Mouse (Mus musculus) testis, adult 2 months (tissue): ENCODE data around the gene Tmem179. TPM values are rescaled to one million over a fixed set of nuclear protein-coding genes. Genes with fewer than 3 reads are reported as not detected.

Experiments used
- H3K27ac ChIP-seq: fragments of 200-500 bp; 2 replicates; pipeline ENCODE4 v1.5.1; 2012; ENCODE audit warnings: low read depth, low read length; ENCODE audit not compliant: control insufficient read depth, insufficient read depth
- H3K27me3 ChIP-seq: fragments of 200-500 bp; 2 replicates; pipeline ENCODE4 v1.6.1; 2012; ENCODE audit warnings: mild to moderate bottlenecking, low read length, moderate library complexity; ENCODE audit not compliant: control insufficient read depth, insufficient read depth
- H3K36me3 ChIP-seq: fragments of 200-500 bp; 2 replicates; pipeline ENCODE4 v1.6.1; 2012; ENCODE audit warnings: mild to moderate bottlenecking, low read length; ENCODE audit not compliant: control insufficient read depth, insufficient read depth
- H3K4me1 ChIP-seq: fragments of 200-500 bp; 2 replicates; pipeline ENCODE4 v1.6.1; 2012; ENCODE audit warnings: low read length; ENCODE audit not compliant: control insufficient read depth, insufficient read depth
- H3K4me3 ChIP-seq: fragments of 200-500 bp; 2 replicates; pipeline ENCODE4 v1.5.1; 2012; ENCODE audit warnings: low read depth, mild to moderate bottlenecking, low read length, moderate library complexity, mixed read lengths; ENCODE audit not compliant: control insufficient read depth
- CTCF ChIP-seq: fragments of 200-500 bp; IDR thresholded peaks from 2 replicates; pipeline ENCODE4 v1.5.1; 2012; ENCODE audit warnings: low read depth, mild to moderate bottlenecking, inconsistent platforms, low read length, moderate library complexity; ENCODE audit not compliant: control insufficient read depth, insufficient read depth, insufficient replicate concordance
- POLR2A ChIP-seq: fragments of 200-500 bp; IDR thresholded peaks from 2 replicates; pipeline ENCODE4 v1.6.1; 2012; ENCODE audit warnings: low read depth, mild to moderate bottlenecking, inconsistent platforms, low read length, moderate library complexity; ENCODE audit not compliant: control insufficient read depth
- polyA plus RNA-seq: library from polyadenylated mRNA; depleted of rRNA; stranded (reverse); fragments of >200 nt; gene quantifications from 2 replicates; pipeline ENCODE4 v1.2.3, GENCODE M21; 2012

Tmem179 gene
- polyA plus RNA-seq, 1 experiment: 2.1 TPM

DNA sequence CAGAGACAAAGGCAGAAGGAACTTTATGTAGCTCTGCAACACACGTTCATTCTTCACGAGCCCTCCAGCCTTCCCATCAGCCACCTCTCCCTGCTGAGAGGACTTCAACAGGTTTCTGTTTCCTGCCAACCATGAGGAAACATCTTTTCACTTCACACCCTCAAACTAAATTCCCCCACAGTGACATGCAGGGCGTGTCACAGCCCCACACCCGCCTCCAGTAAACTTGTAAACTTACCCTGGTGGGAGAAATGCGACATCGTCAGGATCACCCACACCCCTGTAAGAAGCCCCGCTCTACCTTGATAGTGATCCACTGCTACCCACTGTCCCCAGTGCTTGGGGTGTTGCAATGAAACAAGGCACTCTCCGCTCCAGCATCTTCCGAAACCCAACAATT, 21.8 kb upstream of the Tmem179 start:
- no peak overlapping the region for H3K27ac ChIP-seq
- TF ChIP-seq POLR2A (no peak), CTCF (no peak)
- no peak overlapping the region for H3K4me3 ChIP-seq
- no peaks in the 10 kb centered on the region for H3K36me3 ChIP-seq
- no peaks in the 10 kb centered on the region for H3K27me3 ChIP-seq
- H3K4me1 ChIP-seq: peaks cover 6% of the 10 kb centered on the region

DNA sequence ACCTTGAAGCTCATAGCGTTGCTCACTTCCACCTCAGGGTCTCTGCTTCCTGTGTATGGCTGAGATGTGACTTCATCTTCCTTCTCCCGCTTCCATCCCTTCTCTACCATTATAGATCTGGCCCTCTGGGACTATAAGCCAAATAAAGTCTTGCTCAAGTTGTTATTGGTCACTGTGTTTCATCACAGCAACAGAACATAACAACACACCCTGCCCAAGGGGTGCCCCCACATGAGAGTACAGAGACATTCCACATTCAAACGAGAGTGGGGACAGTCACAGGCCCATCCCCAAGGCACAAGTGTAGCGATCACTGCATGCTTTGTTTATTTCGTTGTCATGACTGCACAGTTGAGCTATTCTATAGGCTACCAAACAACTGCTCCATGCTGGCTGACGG, 20.7 kb upstream of the Tmem179 start:
- TF ChIP-seq POLR2A (no peak), CTCF (no peak)

DNA sequence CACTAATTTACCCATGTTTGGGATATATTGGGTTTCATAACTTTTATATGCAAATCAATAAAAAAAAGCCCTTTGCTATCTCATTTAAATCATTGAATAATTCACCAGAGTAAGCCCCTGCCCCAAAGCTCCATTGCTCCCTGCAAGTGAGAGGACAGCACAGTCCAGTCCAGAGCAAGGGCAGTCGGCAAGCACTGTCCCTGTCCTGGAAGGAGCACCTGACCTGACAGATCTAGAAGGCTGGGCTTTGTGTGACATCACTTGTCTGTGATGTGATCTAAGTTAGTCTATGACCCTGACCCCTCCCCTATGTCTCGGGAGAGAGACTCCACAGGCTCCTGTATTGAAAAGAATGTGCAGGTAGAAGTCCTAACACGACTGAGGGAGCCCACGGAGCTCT, 17.2 kb upstream of the Tmem179 start:
- H3K27ac ChIP-seq: no peak overlapping the region
- H3K27me3 ChIP-seq: no peaks in the 10 kb centered on the region
- H3K36me3 ChIP-seq: no peaks in the 10 kb centered on the region
- TF ChIP-seq POLR2A: no peak
- TF ChIP-seq CTCF: no peak
- H3K4me3 ChIP-seq: no peak overlapping the region
- no peaks in the 10 kb centered on the region; the same call in 1 of the 2 replicates for H3K4me1 ChIP-seq

More for the DNA sequence above, 20.7 kb upstream of the Tmem179 start:
- H3K27me3 ChIP-seq: no peaks in the 10 kb centered on the region
- no peaks in the 10 kb centered on the region; the same call in 1 of the 2 replicates for H3K4me1 ChIP-seq
- H3K4me3 ChIP-seq: no peak overlapping the region
- H3K27ac ChIP-seq: no peak overlapping the region
- H3K36me3 ChIP-seq: no peaks in the 10 kb centered on the region

DNA sequence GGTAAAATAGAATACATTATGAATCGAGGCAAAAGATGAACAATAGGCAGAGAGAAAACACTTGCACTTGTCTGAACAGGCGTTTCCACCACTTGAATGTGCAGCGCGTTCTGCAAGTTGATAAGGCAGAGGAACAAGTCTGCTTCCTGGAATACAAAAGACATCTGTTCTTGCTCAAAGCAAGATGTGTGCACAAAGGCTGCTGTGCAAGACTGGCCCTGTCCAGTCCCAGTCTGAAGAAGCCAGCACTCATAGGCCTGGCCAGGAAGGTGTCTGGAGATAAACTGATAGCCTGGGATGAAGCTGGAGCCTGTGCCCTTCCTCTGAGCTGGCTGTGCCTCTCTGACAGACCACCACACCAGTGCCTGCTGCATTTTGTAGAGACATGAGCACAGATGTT, 1.6 kb upstream of the Tmem179 start:
- Histone ChIP-seq H3K36me3 (no peaks in the 10 kb centered on the region), H3K27ac (no peak overlapping the region; the same call in 1 of the 2 replicates), H3K27me3 (no peaks in the 10 kb centered on the region), H3K4me1 (peaks cover 2% of the 10 kb centered on the region; the same call in 1 of the 2 replicates), H3K4me3 (no peak overlapping the region)
- no peak for TF ChIP-seq POLR2A
- TF ChIP-seq CTCF: no peak

DNA sequence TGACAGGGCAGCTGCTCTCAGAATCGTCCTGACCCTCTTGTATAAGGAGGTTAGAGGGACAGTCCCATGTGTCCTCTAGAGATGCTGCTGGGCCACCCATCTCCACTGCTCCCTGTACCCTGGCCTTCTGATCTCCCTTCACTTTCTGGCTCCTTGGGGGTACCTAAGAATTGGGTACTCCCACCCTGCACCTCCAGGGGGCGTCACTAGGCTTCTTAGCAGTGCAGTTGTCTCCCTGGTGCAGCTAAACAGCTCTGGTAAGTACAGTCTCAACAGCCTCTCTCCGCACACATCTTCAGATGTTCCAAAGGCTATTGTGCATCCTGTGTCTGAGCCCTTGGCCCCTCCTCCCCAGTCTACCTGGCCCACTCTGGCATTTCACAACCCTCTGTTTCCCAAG, 1.6 kb downstream of the Tmem179 start:
- no peak overlapping the region for H3K4me3 ChIP-seq
- no peaks in the 10 kb centered on the region for H3K36me3 ChIP-seq
- no peak overlapping the region for H3K27ac ChIP-seq
- no peak for TF ChIP-seq POLR2A
- TF ChIP-seq CTCF: no peak
- H3K27me3 ChIP-seq: no peaks in the 10 kb centered on the region
- H3K4me1 ChIP-seq: peaks cover 12% of the 10 kb centered on the region; the same call in 1 of the 2 replicates

DNA sequence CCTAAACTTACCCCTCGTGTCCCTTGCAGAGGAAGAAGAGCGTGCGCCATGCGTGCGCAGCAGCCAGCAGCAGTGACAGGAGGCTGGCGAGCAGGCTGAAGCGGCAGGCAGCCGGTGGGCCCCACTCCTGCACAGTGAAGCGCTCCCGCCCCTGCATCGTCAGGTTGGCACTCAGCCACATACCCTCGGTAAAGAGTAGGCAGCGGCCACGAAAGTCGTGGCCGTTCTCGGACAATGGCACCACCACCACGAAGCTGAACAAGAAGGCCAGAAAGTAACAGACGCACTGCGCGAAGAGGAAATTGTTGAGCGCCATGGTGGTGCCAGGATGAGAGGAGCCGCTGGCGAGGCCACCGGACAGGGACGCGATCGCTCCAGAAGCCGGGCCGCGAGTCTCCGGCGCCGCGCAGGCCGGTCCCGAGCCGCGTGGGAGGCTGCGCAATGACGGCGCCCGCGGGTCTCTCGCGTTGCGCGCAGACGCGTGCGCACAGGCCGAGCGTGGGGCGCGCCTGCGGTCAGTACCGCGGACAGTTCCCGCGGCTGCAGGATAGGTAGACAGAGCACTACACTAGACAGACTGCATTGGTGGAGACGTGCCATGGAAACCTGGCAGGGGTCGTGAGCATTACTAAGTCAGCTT, 5.7 kb downstream of the Tmem179 start:
- H3K27ac ChIP-seq: no peak overlapping the region
- H3K4me1 ChIP-seq: peaks cover 10% of the 10 kb centered on the region; the same call in 1 of the 2 replicates
- TF ChIP-seq POLR2A (no peak), CTCF (no peak)
- no peaks in the 10 kb centered on the region for H3K36me3 ChIP-seq
- H3K27me3 ChIP-seq: no peaks in the 10 kb centered on the region
- H3K4me3 ChIP-seq: peak overlapping the region; percentile 58

DNA sequence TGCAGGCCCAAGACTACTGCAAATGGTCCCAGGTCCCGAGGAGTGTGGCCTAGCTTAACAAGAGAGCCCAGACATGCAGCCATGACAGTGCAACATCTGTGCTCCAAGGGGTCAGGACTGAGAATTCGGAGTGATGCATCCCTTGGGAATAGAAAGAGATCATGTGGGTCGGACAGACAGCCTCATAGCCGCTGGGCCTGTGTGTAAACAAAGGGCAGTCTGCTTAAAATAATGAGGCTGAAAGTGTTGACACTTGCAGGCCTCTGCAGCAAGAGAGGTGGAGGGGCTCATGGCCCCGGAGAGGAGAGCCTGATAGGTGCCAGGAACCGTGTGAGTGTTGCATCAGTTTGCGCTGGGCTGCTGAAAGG, 6.2 kb downstream of the Tmem179 start:
- Histone ChIP-seq H3K27me3 (no peaks in the 10 kb centered on the region), H3K4me1 (peaks cover 10% of the 10 kb centered on the region; the same call in 1 of the 2 replicates), H3K4me3 (no peak overlapping the region), H3K36me3 (no peaks in the 10 kb centered on the region), H3K27ac (no peak overlapping the region)
- no peak for TF ChIP-seq CTCF
- no peak for TF ChIP-seq POLR2A
